Mouse (Mus musculus): Measurements from ENCODE around the gene 4930507D05Rik. TPM values are rescaled to one million over a fixed set of nuclear protein-coding genes. Genes with fewer than 3 reads are reported as not detected.

4930507D05Rik gene
- total RNA-seq, 1 experiment: 1.5 TPM

DNA sequence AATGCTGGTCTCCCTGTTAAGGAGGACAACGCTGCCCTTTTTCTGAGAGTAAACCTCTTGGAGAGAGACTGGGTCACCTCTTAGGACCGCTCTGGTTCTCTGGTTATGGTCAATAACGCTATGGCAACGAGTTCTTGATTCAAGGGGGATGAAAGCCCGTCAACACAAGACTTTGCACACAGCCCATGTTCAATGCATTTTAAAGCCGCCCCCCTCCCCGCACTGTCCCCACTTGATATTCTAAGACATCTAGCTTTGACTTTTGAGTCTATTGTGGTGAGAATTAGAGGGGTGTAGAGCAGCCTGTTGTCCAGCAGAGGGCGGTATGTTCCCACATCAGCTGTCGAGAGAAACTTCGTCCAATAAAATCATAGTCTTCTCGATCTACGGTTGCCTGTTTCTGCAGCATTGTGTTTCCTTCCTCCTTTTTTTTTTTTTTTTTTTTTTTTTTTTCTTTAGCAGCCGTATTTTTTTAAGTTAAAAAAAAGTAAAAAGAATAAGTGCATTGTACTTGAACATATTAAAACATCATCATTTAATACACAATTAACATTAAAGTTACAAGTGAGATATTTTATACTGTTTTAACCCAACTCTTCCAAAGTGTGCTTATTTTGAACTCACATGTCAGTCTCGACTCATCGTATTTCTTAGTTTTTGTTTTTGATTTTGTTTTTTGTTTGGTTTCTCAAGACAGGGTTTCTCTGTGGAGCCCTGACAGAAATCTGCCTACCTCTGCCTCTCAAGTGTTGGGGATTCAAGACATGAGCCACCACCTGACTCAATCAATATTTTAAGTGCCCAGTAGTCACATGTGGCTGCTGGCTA, 51.0 kb downstream of the 4930507D05Rik start:
- H3K9ac ChIP-seq (ENCODE audit: insufficient read depth, low read depth, low read length, poor library complexity, severe bottlenecking): no peak overlapping the region
- no peaks in the 10 kb centered on the region for H3K4me1 ChIP-seq (ENCODE audit: control insufficient read depth in 2 of 2, insufficient read depth in 2 of 2, low read length in 2 of 2, poor library complexity in 1 of 2)
- TF ChIP-seq ZNF384 (IDR thresholded peaks at IDR 0.05; ENCODE audit: low read depth, low read length): peak; percentile 89
- peak; percentile 92 for TF ChIP-seq ZC3H11A (IDR thresholded peaks at IDR 0.05; ENCODE audit: borderline replicate concordance, low read depth, low read length)
- no peak for TF ChIP-seq CHD2 (IDR thresholded peaks at IDR 0.05; ENCODE audit: low read depth, low read length)
- no peaks in the 10 kb centered on the region for H3K36me3 ChIP-seq (ENCODE audit: control insufficient read depth, insufficient read depth, low read length, poor library complexity, severe bottlenecking)
- H3K4me3 ChIP-seq (ENCODE audit: insufficient read depth in 1 of 2, low read depth in 1 of 2, low read length in 2 of 2, poor library complexity in 1 of 2, severe bottlenecking in 1 of 2): no peak overlapping the region
- no peak overlapping the region for H3K27ac ChIP-seq (ENCODE audit: insufficient read depth, low read depth, low read length, poor library complexity, severe bottlenecking)
- in situ Hi-C loops (cut with MboI; ENCODE audit: low sequenced_read_pairs in 2 of 2, unreplicated experiment in 2 of 2): no loop called here
- no peaks in the 10 kb centered on the region for H3K9me3 ChIP-seq (ENCODE audit: control insufficient read depth, insufficient read depth, low read depth, low read length)
- peak; percentile 66 for DNase-seq (ENCODE audit: low read depth, low spot score)

Other genes starting within 250 kb of the 4930507D05Rik start
- 10.1 and 26.3 TPM in 2 replicates for gene Tspan15, start 218.2 kb upstream of the 4930507D05Rik start, total RNA-seq (2012; rRNA removed)
- gene Tacr2, start 197.1 kb upstream of the 4930507D05Rik start, total RNA-seq (2012; rRNA removed): 0.18 and 0.26 TPM in 2 replicates
- 18.8 and 22.6 TPM in 2 replicates for gene Hk1, start 69.6 kb upstream of the 4930507D05Rik start, total RNA-seq (2012; rRNA removed)
- 0.63 and 3.3 TPM in 2 replicates for gene Hkdc1, start 27.0 kb upstream of the 4930507D05Rik start, total RNA-seq (2012; rRNA removed)
- 50.0 and 54.7 TPM in 2 replicates for gene Supv3l1, start 249 bp downstream of the 4930507D05Rik start, total RNA-seq (2012; rRNA removed)
- 21.7 and 32.1 TPM in 2 replicates for gene Vps26a, start 37.3 kb downstream of the 4930507D05Rik start, total RNA-seq (2012; rRNA removed)
- 5.4 and 33.6 TPM in 2 replicates for gene Srgn, start 78.0 kb downstream of the 4930507D05Rik start, total RNA-seq (2012; rRNA removed)
- 12.7 and 17.3 TPM in 2 replicates for gene Kif1bp, start 129.0 kb downstream of the 4930507D05Rik start, total RNA-seq (2012; rRNA removed)
- 164 and 185 TPM in 2 replicates for gene Ddx21, start 152.8 kb downstream of the 4930507D05Rik start, total RNA-seq (2012; rRNA removed)
- 43.9 and 61.8 TPM in 2 replicates for gene Ddx50, start 201.7 kb downstream of the 4930507D05Rik start, total RNA-seq (2012; rRNA removed)

All from ES-E14 (cell line).